Mouse (Mus musculus) CD4-positive, CD25-positive, alpha-beta regulatory T cell, adult 9 weeks (primary cell): ENCODE measurements around the gene Cacna2d1. TPM values are rescaled to one million over a fixed set of nuclear protein-coding genes. Genes with fewer than 3 reads are reported as not detected.

Source experiments
- polyA plus RNA-seq: library from polyadenylated mRNA; unstranded; fragments of 100-300 nt; shearing (Covaris generic); gene quantifications from one replicate; pipeline ENCODE4 v1.2.1, GENCODE M21; 2017

The Cacna2d1 gene
- polyA plus RNA-seq = not detected

GRCm38 (mm10) chr5:15934376-15935233 is at the start of gene Cacna2d1:
Gene Cacna2d1, plus strand, starts transcription at chr5:15934691.

Other genes with a start within 250 kb of the Cacna2d1 start
- gene Speer4c, start 220.4 kb upstream of the Cacna2d1 start, polyA plus RNA-seq = not detected